Mouse (Mus musculus): ENCODE measurements at regions not wholly inside any gene's neighbourhood (a gene's known extent, or its start where the extent isn't known, plus 50 kb on each side); places are given as distances from the start of the nearest gene placed in this dataset.
A peak's percentile ranks its signal among the peaks of the same experiment; 100 is the strongest.

DNA sequence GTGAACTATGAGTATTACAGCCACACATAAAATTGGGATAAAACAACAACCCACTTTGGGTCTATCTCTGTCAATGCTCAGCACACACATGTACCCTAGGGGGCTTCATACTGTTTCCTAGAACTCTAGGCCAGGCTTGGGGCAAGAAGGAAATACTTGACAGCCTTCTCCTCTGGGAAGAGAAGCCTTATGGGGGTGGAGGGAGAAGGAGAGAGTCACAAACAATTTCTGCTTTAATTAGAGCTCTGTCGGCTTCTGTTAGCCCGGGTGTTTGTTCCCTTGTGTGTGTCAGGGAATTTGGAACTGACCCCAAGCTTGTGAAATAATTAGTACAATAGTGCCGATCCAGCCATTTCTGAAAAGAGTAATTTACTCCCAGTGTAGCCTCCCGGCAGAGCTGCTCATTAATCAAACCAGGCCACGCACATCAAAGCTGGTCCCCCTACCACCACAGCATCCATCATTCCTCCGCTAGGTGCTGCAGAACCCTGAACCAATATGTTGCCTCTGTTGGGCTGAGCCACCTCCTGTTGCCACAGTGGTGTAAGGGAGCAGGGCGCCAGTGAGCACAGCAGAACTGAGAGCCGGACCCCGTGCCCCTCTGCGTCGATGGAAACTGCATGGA lies 307.3 kb downstream of the Tmem114 start:
- Histone ChIP-seq H3K9me3 (replicated peaks; ENCODE audit: low read length) (no peaks in the 10 kb centered on the region), H3K4me2 (ENCODE audit: low read length) (no peak overlapping the region), H3K36me3 (ENCODE audit: insufficient read depth, low read length) (no peaks in the 10 kb centered on the region), H3K4me1 (replicated peaks; ENCODE audit: insufficient read depth, low read length) (no peaks in the 10 kb centered on the region), H3K27me3 (ENCODE audit: insufficient read depth, low read length) (no peaks in the 10 kb centered on the region), H3K4me3 (replicated peaks; ENCODE audit: low read depth, low read length) (no peak overlapping the region), H3K9ac (ENCODE audit: low read depth, low read length) (no peak overlapping the region), H3K27ac (no peak overlapping the region)
- 0 out of 2 replicates have a peak, but pooled peaks have one; percentile 25 for ATAC-seq (replicated peaks; ENCODE audit: low FRiP score, low read depth)
- WGBS = 23% methylated on average over 11 of the region's 11 CpGs
- TF ChIP-seq CTCF (IDR thresholded peaks at IDR 0.05; ENCODE audit: low read depth) = no peak
- DNase-seq (ENCODE audit: low spot score) = peak; percentile 31

DNA sequence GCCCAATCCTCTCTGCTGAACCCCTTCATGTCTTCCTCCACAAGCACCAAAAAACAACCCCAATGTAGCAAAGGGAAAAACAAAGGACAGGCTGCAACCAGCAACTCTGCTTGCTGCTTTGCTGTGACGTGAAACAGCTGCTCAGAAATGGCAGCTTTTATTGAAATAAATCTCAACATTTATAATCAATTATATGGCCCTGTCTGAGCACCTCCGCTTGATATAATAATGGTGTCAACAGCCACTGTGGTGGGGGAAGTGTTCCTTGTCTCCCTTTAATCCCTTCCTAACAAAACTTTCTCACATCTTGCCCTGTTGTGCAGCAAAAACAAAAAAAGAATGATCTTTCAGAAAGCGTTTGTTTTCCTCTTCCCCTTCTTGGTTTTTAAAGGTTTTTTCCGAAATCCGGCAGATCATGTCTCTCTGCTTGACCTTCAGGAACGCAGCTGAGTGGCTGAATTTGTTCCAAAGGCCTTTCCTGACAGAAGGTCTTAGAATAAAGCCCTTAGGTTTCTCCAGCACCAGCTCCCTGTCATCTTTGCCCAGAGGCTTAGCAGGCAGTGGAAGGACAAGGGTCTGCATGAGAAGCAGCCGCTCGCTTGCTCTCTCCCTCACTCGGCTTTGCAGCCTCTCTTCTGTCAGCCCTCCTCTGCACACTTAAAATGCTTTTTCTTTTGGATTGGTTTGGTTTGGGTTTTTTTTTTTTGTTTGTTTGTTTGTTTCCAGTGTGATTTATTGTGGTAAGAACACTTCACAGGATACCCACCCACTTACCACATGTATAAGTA lies 313.4 kb downstream of the Tmem114 start:
- TF ChIP-seq CTCF (IDR thresholded peaks at IDR 0.05; ENCODE audit: low read depth) = no peak
- no peak overlapping the region for H3K9ac ChIP-seq (ENCODE audit: low read depth, low read length)
- H3K27me3 ChIP-seq (ENCODE audit: insufficient read depth, low read length) = no peaks in the 10 kb centered on the region
- H3K9me3 ChIP-seq (replicated peaks; ENCODE audit: low read length) = no peaks in the 10 kb centered on the region
- H3K4me3 ChIP-seq (replicated peaks; ENCODE audit: low read depth, low read length) = no peak overlapping the region
- ATAC-seq (replicated peaks; ENCODE audit: low FRiP score, low read depth) (no peak), DNase-seq (ENCODE audit: low spot score) (peak; percentile 71)
- H3K36me3 ChIP-seq (ENCODE audit: insufficient read depth, low read length) = no peaks in the 10 kb centered on the region
- 38% methylated on average over 9 of the region's 9 CpGs for WGBS
- H3K4me1 ChIP-seq (replicated peaks; ENCODE audit: insufficient read depth, low read length) = no peaks in the 10 kb centered on the region
- no peak overlapping the region for H3K4me2 ChIP-seq (ENCODE audit: low read length)
- no peak overlapping the region for H3K27ac ChIP-seq

DNA sequence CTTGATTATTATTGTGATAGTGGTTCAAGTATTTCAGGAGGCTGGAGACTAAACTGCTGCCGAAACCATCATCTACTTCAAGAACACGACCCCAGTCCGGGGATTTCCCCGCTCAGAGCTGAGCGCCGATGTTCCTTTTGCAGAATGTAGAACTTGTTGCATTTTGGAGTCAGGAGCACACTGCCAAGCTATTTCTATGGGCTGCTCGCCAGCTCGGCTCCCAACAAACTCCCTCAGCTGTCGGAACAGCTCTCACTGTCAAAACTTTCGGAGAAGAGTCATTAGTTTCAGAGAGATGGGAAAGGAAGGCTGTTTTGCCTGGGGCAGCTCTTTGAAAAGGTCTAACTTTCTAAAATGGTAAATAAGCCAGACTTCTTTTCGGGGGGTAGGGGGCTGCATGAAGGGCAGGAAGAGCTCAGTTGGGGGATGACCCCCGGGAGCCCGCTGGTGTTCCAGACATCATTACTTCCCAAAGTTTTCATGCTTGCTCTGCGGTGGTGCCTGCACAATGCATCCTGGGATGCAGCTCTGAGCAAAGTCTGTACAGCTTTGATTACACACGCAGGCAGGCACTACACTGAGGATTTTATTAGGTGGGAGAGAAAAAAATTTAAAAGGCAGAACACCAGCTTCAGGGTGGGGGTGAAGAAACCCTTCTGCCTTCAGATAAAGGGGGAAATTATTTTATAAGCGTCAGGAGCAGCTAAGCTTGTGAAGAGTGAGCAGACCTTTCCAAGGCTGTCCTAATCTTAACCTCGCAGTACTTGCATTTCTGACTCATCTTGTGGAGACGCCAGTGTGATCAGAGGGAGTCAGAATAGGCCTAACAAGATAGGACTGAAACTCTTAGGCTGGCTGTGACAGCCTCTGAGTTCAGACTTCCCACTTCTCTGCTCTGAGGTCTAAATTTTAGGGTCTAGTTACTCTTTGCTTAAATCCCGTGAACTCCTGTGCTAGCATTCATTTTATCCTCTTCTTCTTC lies 316.5 kb downstream of the Tmem114 start:
- H3K4me2 ChIP-seq (ENCODE audit: low read length) = no peak overlapping the region
- TF ChIP-seq CTCF (IDR thresholded peaks at IDR 0.05; ENCODE audit: low read depth) = no peak
- DNase-seq (ENCODE audit: low spot score) (peak; percentile 67), ATAC-seq (replicated peaks; ENCODE audit: low FRiP score, low read depth) (no peak)
- H3K4me1 ChIP-seq (replicated peaks; ENCODE audit: insufficient read depth, low read length) = no peaks in the 10 kb centered on the region
- no peak overlapping the region for H3K9ac ChIP-seq (ENCODE audit: low read depth, low read length)
- H3K36me3 ChIP-seq (ENCODE audit: insufficient read depth, low read length) = no peaks in the 10 kb centered on the region
- no peaks in the 10 kb centered on the region for H3K27me3 ChIP-seq (ENCODE audit: insufficient read depth, low read length)
- H3K27ac ChIP-seq = no peak overlapping the region
- WGBS = 50% methylated on average over 19 of the region's 19 CpGs
- H3K4me3 ChIP-seq (replicated peaks; ENCODE audit: low read depth, low read length) = no peak overlapping the region
- no peaks in the 10 kb centered on the region for H3K9me3 ChIP-seq (replicated peaks; ENCODE audit: low read length)

GRCm38 (mm10) chr16:8079024-8079423 lies 345.9 kb downstream of the Tmem114 start:
- no peak for TF ChIP-seq CTCF (IDR thresholded peaks at IDR 0.05; ENCODE audit: low read depth)
- no peaks in the 10 kb centered on the region for H3K4me1 ChIP-seq (replicated peaks; ENCODE audit: insufficient read depth, low read length)
- H3K4me2 ChIP-seq (ENCODE audit: low read length) = no peak overlapping the region
- 71% methylated on average over 2 of the region's 2 CpGs for WGBS
- H3K4me3 ChIP-seq (replicated peaks; ENCODE audit: low read depth, low read length) = no peak overlapping the region
- no peaks in the 10 kb centered on the region for H3K9me3 ChIP-seq (replicated peaks; ENCODE audit: low read length)
- peak; percentile 10 for DNase-seq (ENCODE audit: low spot score)
- no peaks in the 10 kb centered on the region for H3K36me3 ChIP-seq (ENCODE audit: insufficient read depth, low read length)
- no peak overlapping the region for H3K9ac ChIP-seq (ENCODE audit: low read depth, low read length)
- no peak for ATAC-seq (replicated peaks; ENCODE audit: low FRiP score, low read depth)
- no peak overlapping the region for H3K27ac ChIP-seq
- no peaks in the 10 kb centered on the region for H3K27me3 ChIP-seq (ENCODE audit: insufficient read depth, low read length)

- Histone ChIP-seq H3K4me1 (replicated peaks; ENCODE audit: insufficient read depth, low read length) (no peaks in the 10 kb centered on the region), H3K9ac (ENCODE audit: low read depth, low read length) (no peak overlapping the region), H3K9me3 (replicated peaks; ENCODE audit: low read length) (no peaks in the 10 kb centered on the region), H3K27me3 (ENCODE audit: insufficient read depth, low read length) (no peaks in the 10 kb centered on the region), H3K4me3 (replicated peaks; ENCODE audit: low read depth, low read length) (no peak overlapping the region), H3K36me3 (ENCODE audit: insufficient read depth, low read length) (no peaks in the 10 kb centered on the region), H3K27ac (no peak overlapping the region), H3K4me2 (ENCODE audit: low read length) (no peak overlapping the region)
- TF ChIP-seq CTCF (IDR thresholded peaks at IDR 0.05; ENCODE audit: low read depth) = no peak
- ATAC-seq (replicated peaks; ENCODE audit: low FRiP score, low read depth) (no peak), DNase-seq (ENCODE audit: low spot score) (peak; percentile 63)
- 43% methylated on average over 3 of the region's 3 CpGs for WGBS
These were observed 346.5 kb downstream of the Tmem114 start for GRCm38 (mm10) chr16:8078461-8078860.

GRCm38 (mm10) chr16:8074729-8075128 lies 350.2 kb downstream of the Tmem114 start:
- no peak for DNase-seq (ENCODE audit: low spot score)
- no peaks in the 10 kb centered on the region for H3K36me3 ChIP-seq (ENCODE audit: insufficient read depth, low read length)
- H3K27me3 ChIP-seq (ENCODE audit: insufficient read depth, low read length) = no peaks in the 10 kb centered on the region
- no peak overlapping the region for H3K27ac ChIP-seq
- no peak overlapping the region for H3K4me2 ChIP-seq (ENCODE audit: low read length)
- no peak overlapping the region for H3K9ac ChIP-seq (ENCODE audit: low read depth, low read length)
- TF ChIP-seq CTCF (IDR thresholded peaks at IDR 0.05; ENCODE audit: low read depth) = no peak
- 77% methylated on average over 4 of the region's 4 CpGs for WGBS
- H3K4me3 ChIP-seq (replicated peaks; ENCODE audit: low read depth, low read length) = no peak overlapping the region
- H3K4me1 ChIP-seq (replicated peaks; ENCODE audit: insufficient read depth, low read length) = no peaks in the 10 kb centered on the region
- ATAC-seq (replicated peaks; ENCODE audit: low FRiP score, low read depth) = no peak
- H3K9me3 ChIP-seq (replicated peaks; ENCODE audit: low read length) = no peaks in the 10 kb centered on the region
